Mouse (Mus musculus): ENCODE results near the gene 9130023H24Rik.

9130023H24Rik gene

GRCm38 (mm10) chr7:128237927-128238778, at the start of gene 9130023H24Rik:
9130023H24Rik (minus strand) TSS chr7:128238031.
- peak; percentile 99 for DNase-seq (ENCODE audit: low read depth, low spot score)

- DNase-seq (ENCODE audit: low read depth, low spot score), result no peak
Measured at GRCm38 (mm10) chr7:128285060-128285459, 47.2 kb upstream of the 9130023H24Rik start.

GRCm38 (mm10) chr7:128284047-128284446, 46.2 kb upstream of the 9130023H24Rik start:
- no peak for DNase-seq (ENCODE audit: low read depth, low spot score)

GRCm38 (mm10) chr7:128282532-128283244, 44.9 kb upstream of the 9130023H24Rik start:
- no peak for DNase-seq (ENCODE audit: low read depth, low spot score)

- DNase-seq (ENCODE audit: low read depth, low spot score), result no peak
Measured at GRCm38 (mm10) chr7:128281765-128282164, 43.9 kb upstream of the 9130023H24Rik start.

- DNase-seq (ENCODE audit: low read depth, low spot score), result no peak
Measured at GRCm38 (mm10) chr7:128279750-128280149, 41.9 kb upstream of the 9130023H24Rik start.

GRCm38 (mm10) chr7:128276051-128276450, 38.2 kb upstream of the 9130023H24Rik start:
- no peak for DNase-seq (ENCODE audit: low read depth, low spot score)

- DNase-seq (ENCODE audit: low read depth, low spot score), result no peak
Measured at GRCm38 (mm10) chr7:128271496-128271895, 33.7 kb upstream of the 9130023H24Rik start.

- DNase-seq (ENCODE audit: low read depth, low spot score), result no peak
Measured at GRCm38 (mm10) chr7:128270431-128270850, 32.6 kb upstream of the 9130023H24Rik start.

GRCm38 (mm10) chr7:128267813-128268212, 30.0 kb upstream of the 9130023H24Rik start:
- no peak for DNase-seq (ENCODE audit: low read depth, low spot score)

- DNase-seq (ENCODE audit: low read depth, low spot score), result no peak
Measured at GRCm38 (mm10) chr7:128267391-128267790, 29.6 kb upstream of the 9130023H24Rik start.

GRCm38 (mm10) chr7:128266056-128266455, 28.2 kb upstream of the 9130023H24Rik start:
- DNase-seq (ENCODE audit: low read depth, low spot score), result no peak

GRCm38 (mm10) chr7:128265411-128265810, 27.6 kb upstream of the 9130023H24Rik start, which contains the start of gene Slc5a2:
Slc5a2 (plus strand) TSS chr7:128265657.
- DNase-seq (ENCODE audit: low read depth, low spot score), result no peak

GRCm38 (mm10) chr7:128256783-128257334, 19.0 kb upstream of the 9130023H24Rik start:
- no peak for DNase-seq (ENCODE audit: low read depth, low spot score)

- no peak for DNase-seq (ENCODE audit: low read depth, low spot score)
Measured at GRCm38 (mm10) chr7:128255757-128256156, 17.9 kb upstream of the 9130023H24Rik start.

GRCm38 (mm10) chr7:128254978-128255377, 17.1 kb upstream of the 9130023H24Rik start:
- no peak for DNase-seq (ENCODE audit: low read depth, low spot score)

GRCm38 (mm10) chr7:128252609-128253008, 14.8 kb upstream of the 9130023H24Rik start:
- DNase-seq (ENCODE audit: low read depth, low spot score), result peak; percentile 44

- DNase-seq (ENCODE audit: low read depth, low spot score), result no peak
Measured at GRCm38 (mm10) chr7:128251946-128252345, 14.1 kb upstream of the 9130023H24Rik start.

- DNase-seq (ENCODE audit: low read depth, low spot score), result no peak
Measured at GRCm38 (mm10) chr7:128249998-128250397, 12.2 kb upstream of the 9130023H24Rik start.

- DNase-seq (ENCODE audit: low read depth, low spot score), result no peak
Measured at GRCm38 (mm10) chr7:128248081-128249042, 10.5 kb upstream of the 9130023H24Rik start.

GRCm38 (mm10) chr7:128247443-128247842, 9.6 kb upstream of the 9130023H24Rik start:
- DNase-seq (ENCODE audit: low read depth, low spot score), result peak; percentile 79
